Mouse (Mus musculus): ENCODE results near the gene Clip4.
A peak's percentile ranks its signal among the peaks of the same experiment; 100 is the strongest.

Clip4 gene

GRCm38 (mm10) chr17:71791622-71792021 lies 23.3 kb downstream of the Clip4 start:
- no peak for DNase-seq (ENCODE audit: low spot score)

- no peak for DNase-seq (ENCODE audit: low spot score)
Measured at GRCm38 (mm10) chr17:71795521-71796205, 27.4 kb downstream of the Clip4 start.

DNA sequence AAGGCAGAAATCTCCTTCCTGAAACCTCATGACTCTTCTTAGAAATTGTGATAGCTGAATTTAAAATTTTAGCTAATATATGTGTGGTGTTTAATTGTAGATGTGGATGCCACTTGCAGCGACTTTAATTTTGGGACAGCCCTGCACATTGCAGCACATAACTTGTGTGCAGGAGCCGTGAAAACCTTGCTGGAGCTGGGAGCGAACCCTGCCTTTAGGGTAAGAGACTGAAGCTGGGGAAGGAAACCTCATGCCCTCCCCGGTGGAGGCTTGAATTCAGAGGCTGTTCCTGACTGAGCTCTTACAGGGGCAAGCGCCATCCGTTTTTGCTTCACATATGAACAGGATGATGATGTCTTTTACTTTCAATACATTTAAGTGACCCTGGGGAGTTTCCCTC lies 35.2 kb downstream of the Clip4 start:
- DNase-seq (ENCODE audit: low spot score): no peak

DNA sequence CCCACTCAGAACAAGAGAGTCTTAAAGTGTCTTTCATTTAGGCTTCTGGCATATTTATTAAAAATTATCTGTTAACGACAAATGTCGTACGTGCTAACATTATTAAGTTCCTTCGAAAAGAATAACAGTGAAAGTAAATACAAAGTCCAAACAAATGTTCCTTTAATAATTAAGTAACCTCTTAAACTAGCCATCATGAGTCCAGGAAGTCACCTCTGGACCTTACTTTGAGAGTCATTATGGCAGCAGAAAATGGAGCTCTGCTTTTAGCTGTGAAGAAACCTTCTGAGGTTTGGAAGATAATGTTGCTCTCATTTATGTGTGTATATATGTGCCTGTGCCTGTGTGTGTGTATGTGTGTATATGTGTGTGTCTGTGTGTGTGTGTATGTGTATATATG lies 35.6 kb downstream of the Clip4 start:
- no peak for DNase-seq (ENCODE audit: low spot score)

- DNase-seq (ENCODE audit: low spot score): peak; percentile 20
Measured at GRCm38 (mm10) chr17:71811070-71811469, 42.8 kb downstream of the Clip4 start.

GRCm38 (mm10) chr17:71816136-71816864 lies 48.0 kb downstream of the Clip4 start:
- DNase-seq (ENCODE audit: low spot score): no peak

- no peak for DNase-seq (ENCODE audit: low spot score)
Measured at GRCm38 (mm10) chr17:71823622-71824306, 55.5 kb downstream of the Clip4 start.

DNA sequence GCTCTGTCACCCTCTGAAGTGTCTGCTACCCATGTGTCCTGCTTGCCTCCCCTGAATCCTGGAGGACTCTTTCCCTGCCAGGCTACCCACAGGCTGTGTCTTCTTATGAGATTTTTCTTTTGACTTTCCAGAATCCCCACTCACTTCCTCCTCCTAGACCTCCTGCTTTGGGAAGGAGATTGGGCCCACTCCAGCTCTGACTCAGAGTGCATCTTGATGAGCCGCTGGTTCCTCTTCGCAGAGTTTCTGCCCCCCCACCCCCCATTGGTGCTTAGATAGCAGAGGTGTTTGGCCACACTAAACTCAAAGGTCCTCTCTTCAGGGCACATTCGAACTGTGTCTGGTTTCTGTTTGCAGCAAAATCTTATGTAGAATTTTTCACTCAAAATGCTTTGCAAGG lies 58.3 kb downstream of the Clip4 start:
- no peak for DNase-seq (ENCODE audit: low spot score)

- no peak for DNase-seq (ENCODE audit: low spot score)
Measured at GRCm38 (mm10) chr17:71827627-71828026, 59.4 kb downstream of the Clip4 start.

- no peak for DNase-seq (ENCODE audit: low spot score)
Measured at GRCm38 (mm10) chr17:71828647-71829414, 60.6 kb downstream of the Clip4 start.

GRCm38 (mm10) chr17:71831960-71832359 lies 63.7 kb downstream of the Clip4 start:
- no peak for DNase-seq (ENCODE audit: low spot score)

DNA sequence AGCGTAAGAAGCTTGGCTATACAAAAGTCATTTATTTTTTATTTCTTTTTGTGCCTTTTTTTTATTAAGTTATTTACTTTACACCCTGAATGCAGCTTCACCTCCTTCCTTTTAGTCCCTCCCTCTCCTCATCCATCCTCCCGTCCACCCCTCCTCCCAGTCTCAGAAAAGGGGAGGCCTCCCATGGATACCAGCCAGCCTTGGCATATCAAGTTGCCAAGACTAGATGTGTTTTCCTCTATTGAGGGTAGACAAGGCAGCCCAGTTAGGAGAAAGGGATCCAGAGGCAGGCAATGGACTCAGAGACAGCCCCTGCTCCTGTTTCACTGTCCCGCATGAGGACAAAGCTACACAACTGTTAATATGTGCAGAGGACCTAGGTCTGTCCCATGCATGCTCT lies 93.9 kb downstream of the Clip4 start:
- no peak for DNase-seq (ENCODE audit: low spot score)

GRCm38 (mm10) chr17:71862895-71863294 lies 94.6 kb downstream of the Clip4 start:
- DNase-seq (ENCODE audit: low spot score): no peak

DNA sequence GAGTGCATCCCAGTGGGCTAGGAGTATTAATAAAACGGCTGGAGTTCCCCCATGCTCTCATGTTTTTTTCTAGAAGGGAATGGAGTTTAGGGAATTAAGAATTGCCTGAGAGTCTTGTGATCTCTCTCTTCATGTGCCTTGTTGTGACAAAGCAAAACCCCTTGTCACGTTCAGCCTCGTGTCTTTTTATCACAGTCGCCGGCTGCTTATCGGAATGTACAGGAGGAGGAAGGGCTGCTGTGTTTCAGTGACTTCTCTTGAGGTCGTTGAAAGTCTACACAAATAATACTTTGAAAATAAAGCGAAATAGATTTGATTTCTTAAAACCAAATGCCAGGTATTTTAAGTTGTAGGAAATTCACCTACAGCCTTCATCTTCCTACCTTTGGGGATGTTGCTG lies 95.8 kb downstream of the Clip4 start:
- DNase-seq (ENCODE audit: low spot score): no peak

DNA sequence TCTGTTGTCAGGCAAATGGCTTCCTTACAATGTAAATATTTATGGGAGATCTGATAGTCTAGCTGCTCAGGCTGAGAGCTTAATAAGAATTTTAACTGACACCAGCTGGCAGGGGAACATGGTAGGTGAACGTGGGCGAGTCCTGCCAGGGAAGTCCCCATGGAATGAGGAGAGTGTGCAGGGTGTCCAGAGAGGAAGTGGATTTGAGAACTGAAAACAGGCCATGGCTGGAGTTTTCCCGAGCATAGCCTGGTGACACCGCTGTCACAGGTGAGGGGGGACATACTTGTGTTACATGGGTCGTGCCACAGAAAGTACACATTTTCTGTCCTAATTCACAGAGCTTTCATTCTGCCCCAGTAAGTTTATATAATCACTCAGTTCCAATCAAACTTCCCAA lies 97.2 kb downstream of the Clip4 start:
- no peak for DNase-seq (ENCODE audit: low spot score)

DNA sequence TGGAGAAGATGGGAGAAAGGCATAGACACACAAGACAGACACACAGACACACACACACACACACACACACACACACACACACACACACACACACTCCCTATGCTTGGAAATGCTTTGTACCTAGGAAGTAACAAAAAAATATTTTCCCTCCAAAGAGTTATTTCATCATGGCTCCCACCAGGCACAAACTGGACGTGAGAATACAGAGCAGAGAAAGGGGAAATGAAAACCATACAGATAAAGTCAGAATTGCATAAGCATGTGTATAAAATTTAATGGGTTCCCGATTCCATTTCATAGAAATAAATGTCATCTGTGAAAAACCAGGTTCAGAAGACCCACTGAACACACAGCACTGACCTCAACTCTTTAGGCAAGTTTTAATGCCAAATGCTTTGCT lies 99.6 kb downstream of the Clip4 start:
- DNase-seq (ENCODE audit: low spot score): no peak

DNA sequence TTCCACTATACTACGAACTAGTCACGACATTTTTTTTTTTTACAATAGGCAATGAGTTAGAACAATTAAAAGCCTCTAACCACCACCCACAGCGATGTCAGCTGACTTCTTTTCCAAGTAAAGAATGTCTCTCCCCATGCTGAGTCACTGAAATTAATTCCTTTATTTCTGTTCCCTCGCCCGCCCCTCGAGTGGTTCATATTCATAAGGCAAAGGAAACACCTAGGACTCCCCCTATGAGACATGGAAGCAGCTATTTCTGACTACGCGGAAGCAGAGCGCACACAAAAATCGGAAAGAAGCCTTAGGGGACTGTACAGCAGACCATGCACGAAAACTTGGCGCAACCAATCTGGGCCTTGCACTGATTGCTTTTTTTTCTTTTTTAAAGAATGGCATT lies 100.6 kb downstream of the Clip4 start:
- no peak for DNase-seq (ENCODE audit: low spot score)

DNA sequence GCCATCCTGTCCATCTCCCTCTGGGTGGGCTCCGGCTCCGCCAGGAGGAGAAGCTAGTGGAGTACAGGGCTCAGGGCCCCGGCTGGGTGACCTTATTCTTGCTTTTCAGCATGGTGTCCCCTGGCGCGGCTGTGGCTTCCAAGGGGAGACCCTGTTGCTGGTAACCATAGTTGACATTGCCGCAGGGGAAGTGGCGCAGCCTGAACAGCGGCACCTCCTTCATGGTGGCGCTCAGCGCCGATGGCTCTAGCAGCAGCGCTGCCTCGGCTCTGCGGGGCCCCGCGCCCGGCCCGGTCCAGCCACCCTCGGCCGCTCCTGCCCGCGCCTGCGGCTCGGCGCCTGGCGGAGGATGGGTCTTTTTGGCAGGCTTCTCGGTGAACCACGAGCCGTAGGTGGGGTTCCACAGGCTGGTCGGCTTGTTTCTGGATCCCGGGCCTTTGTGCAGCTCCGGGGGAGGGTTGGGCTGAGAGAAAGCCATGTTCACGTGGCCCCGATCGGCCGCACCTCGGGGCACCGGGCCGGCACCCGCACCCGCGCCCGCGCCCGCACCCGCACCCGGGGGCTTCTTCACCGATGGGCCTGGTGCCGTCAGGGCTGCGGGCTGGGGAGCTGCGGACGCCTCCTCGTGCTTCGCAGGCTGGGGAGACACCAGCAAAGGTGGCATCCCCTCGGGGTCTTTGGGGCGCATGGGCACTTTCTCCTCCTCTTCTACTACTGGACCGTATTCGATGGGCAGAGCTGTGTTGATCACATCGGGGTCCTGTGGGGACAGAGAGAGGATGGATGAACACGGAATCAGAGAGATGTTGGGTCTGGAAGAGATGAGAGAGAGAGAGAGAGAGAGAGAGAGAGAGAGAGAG lies 101.3 kb downstream of the Clip4 start:
- peak; percentile 18 for DNase-seq (ENCODE audit: low spot score)

GRCm38 (mm10) chr17:71870232-71870621 lies 102.0 kb downstream of the Clip4 start:
- no peak for DNase-seq (ENCODE audit: low spot score)

DNA sequence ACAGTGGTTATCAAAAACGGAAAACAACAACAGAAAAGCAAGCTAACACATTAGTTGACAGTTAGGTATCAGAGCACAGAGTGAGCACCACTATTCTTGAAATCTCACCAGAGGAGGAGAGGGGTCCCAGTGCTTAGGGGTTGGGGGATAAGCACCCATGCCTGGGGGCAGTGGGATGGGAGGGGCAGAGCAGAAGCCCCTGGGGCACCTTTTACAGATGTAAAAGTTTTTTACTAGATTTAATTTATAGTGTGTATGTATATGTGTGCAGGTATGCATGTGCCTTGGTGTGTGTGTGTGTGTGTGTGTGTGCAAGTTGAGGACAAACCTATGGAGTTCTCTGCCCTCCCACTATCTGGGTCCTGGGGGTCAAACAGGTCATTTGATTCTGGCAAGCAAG lies 102.4 kb downstream of the Clip4 start:
- DNase-seq (ENCODE audit: low spot score): no peak

DNA sequence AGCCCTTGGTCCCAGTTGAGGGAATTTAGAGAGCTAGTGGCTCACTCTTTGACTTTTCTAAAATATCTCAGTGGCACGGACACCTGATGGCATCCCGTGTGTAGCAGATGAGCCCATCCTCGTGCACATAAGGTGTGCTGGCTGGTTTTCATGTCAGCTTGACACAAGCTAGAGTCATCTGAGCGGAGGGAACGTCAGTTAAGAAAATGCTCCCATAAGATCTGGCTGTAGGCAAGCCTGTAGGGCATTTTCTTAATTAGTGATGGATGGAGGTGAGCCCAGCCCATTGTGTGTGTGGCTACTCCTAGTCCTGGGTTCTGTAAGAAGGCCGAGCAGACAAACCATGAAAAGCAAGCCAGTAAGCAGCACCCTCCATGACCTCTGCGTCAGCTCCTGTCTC lies 103.7 kb downstream of the Clip4 start:
- DNase-seq (ENCODE audit: low spot score): no peak

- no peak for DNase-seq (ENCODE audit: low spot score)
Measured at GRCm38 (mm10) chr17:71872976-71873375, 104.7 kb downstream of the Clip4 start.
